Mouse (Mus musculus): ENCODE measurements around the gene Acvrl1. TPM values are rescaled to one million over a fixed set of nuclear protein-coding genes. Genes with fewer than 3 reads are reported as not detected.

Acvrl1 gene
- total RNA-seq, 2 experiments from 2014 or later: 3.3 TPM; not detected in 1

GRCm38 (mm10) chr15:101181500-101181899, 53.2 kb downstream of the Acvrl1 start:
- no peak for ATAC-seq (replicated peaks; ENCODE audit: low FRiP score, low TSS enrichment, poor library complexity, severe bottlenecking)

- no peak for ATAC-seq (replicated peaks; ENCODE audit: low FRiP score, low TSS enrichment, poor library complexity, severe bottlenecking)
Measured at GRCm38 (mm10) chr15:101182676-101183075, 54.4 kb downstream of the Acvrl1 start.

GRCm38 (mm10) chr15:101184300-101184699, 56.0 kb downstream of the Acvrl1 start:
- no peak for ATAC-seq (replicated peaks; ENCODE audit: low FRiP score, low TSS enrichment, poor library complexity, severe bottlenecking)

GRCm38 (mm10) chr15:101185549-101185948, 57.2 kb downstream of the Acvrl1 start:
- no peak for ATAC-seq (replicated peaks; ENCODE audit: low FRiP score, low TSS enrichment, poor library complexity, severe bottlenecking)

GRCm38 (mm10) chr15:101187907-101188306, 59.6 kb downstream of the Acvrl1 start:
- no peak for ATAC-seq (replicated peaks; ENCODE audit: low FRiP score, low TSS enrichment, poor library complexity, severe bottlenecking)

GRCm38 (mm10) chr15:101189981-101190761, 61.8 kb downstream of the Acvrl1 start:
- ATAC-seq (replicated peaks; ENCODE audit: low FRiP score, low TSS enrichment, poor library complexity, severe bottlenecking): no peak

- no peak for ATAC-seq (replicated peaks; ENCODE audit: low FRiP score, low TSS enrichment, poor library complexity, severe bottlenecking)
Measured at GRCm38 (mm10) chr15:101190762-101191150, 62.4 kb downstream of the Acvrl1 start.

- peak; percentile 63 for ATAC-seq (replicated peaks; ENCODE audit: low FRiP score, low TSS enrichment, poor library complexity, severe bottlenecking)
Measured at GRCm38 (mm10) chr15:101191459-101192259, 63.3 kb downstream of the Acvrl1 start.

GRCm38 (mm10) chr15:101192260-101192640, 63.9 kb downstream of the Acvrl1 start:
- no peak for ATAC-seq (replicated peaks; ENCODE audit: low FRiP score, low TSS enrichment, poor library complexity, severe bottlenecking)

GRCm38 (mm10) chr15:101192651-101193050, 64.3 kb downstream of the Acvrl1 start:
- no peak for ATAC-seq (replicated peaks; ENCODE audit: low FRiP score, low TSS enrichment, poor library complexity, severe bottlenecking)

GRCm38 (mm10) chr15:101193971-101194370, 65.6 kb downstream of the Acvrl1 start:
- ATAC-seq (replicated peaks; ENCODE audit: low FRiP score, low TSS enrichment, poor library complexity, severe bottlenecking): no peak

Other genes starting within 250 kb of the Acvrl1 start
- gene Gm47841, start 81.1 kb upstream of the Acvrl1 start, total RNA-seq (2014; fragmentation: Nextera tagmentation): not detected in 2 replicates
- gene Gm47841, start 81.1 kb upstream of the Acvrl1 start, total RNA-seq (2017): not detected in 2 replicates
- gene Fignl2, start 50.0 kb upstream of the Acvrl1 start, total RNA-seq (2014; fragmentation: Nextera tagmentation): not detected in 2 replicates
- not detected in 2 replicates for gene Fignl2, start 50.0 kb upstream of the Acvrl1 start, total RNA-seq (2017)
- gene Ankrd33, start 12.8 kb upstream of the Acvrl1 start, total RNA-seq (2014; fragmentation: Nextera tagmentation): not detected in 2 replicates
- gene Ankrd33, start 12.8 kb upstream of the Acvrl1 start, total RNA-seq (2017): not detected in 2 replicates
- 1.4 and 2.8 TPM in 2 replicates for gene Acvr1b, start 45.5 kb downstream of the Acvrl1 start, total RNA-seq (2014; fragmentation: Nextera tagmentation)
- 1.0 and 2.7 TPM in 2 replicates for gene Acvr1b, start 45.5 kb downstream of the Acvrl1 start, total RNA-seq (2017)
- gene Grasp, start 95.7 kb downstream of the Acvrl1 start, total RNA-seq (2014; fragmentation: Nextera tagmentation): 0.17 TPM in 1 of 2 replicates, not detected in the other
- 0.27 TPM in 1 of 2 replicates, not detected in the other for gene Grasp, start 95.7 kb downstream of the Acvrl1 start, total RNA-seq (2017)
- 0.66 and 3.2 TPM in 2 replicates for gene Nr4a1, start 125.7 kb downstream of the Acvrl1 start, total RNA-seq (2014; fragmentation: Nextera tagmentation)
- 15.1 and 16.4 TPM in 2 replicates for gene Nr4a1, start 125.7 kb downstream of the Acvrl1 start, total RNA-seq (2017)
- 14.7 and 18.0 TPM in 2 replicates for gene Atg101, start 155.8 kb downstream of the Acvrl1 start, total RNA-seq (2014; fragmentation: Nextera tagmentation)
- gene Atg101, start 155.8 kb downstream of the Acvrl1 start, total RNA-seq (2017): 31.7 and 42.1 TPM in 2 replicates
- not detected in 2 replicates for gene 6030408B16Rik, start 164.7 kb downstream of the Acvrl1 start, total RNA-seq (2014; fragmentation: Nextera tagmentation)
- not detected in 2 replicates for gene 6030408B16Rik, start 164.7 kb downstream of the Acvrl1 start, total RNA-seq (2017)
- not detected in 2 replicates for gene Krt80, start 241.6 kb downstream of the Acvrl1 start, total RNA-seq (2014; fragmentation: Nextera tagmentation)
- gene Krt80, start 241.6 kb downstream of the Acvrl1 start, total RNA-seq (2017): 0.57 TPM in 1 of 2 replicates, not detected in the other